Mouse (Mus musculus) intestine, embryonic 14.5 days (tissue): ENCODE results near the gene Jph2. TPM values are rescaled to one million over a fixed set of nuclear protein-coding genes. Genes with fewer than 3 reads are reported as not detected.
A peak's percentile ranks its signal among the peaks of the same experiment; 100 is the strongest.

Experiments used
- ATAC-seq: fragments of 200-750 bp; cut with Nextera tagmentation; replicated peaks from 2 replicates; pipeline ENCODE4 v1.8.0; 2017; ENCODE audit warnings: low read depth, moderate number of reproducible peaks, moderate TSS enrichment, moderate library complexity; ENCODE audit not compliant: low FRiP score, low TSS enrichment
- DNase-seq: peaks from one replicate; pipeline ENCODE4 v3.0.0-alpha.2; 2018; ENCODE audit warnings: low spot score
- H3K27ac ChIP-seq: fragments of 300-500 bp; sonication (generic); 2 replicates; pipeline ENCODE4 v1.5.1; 2014; ENCODE audit warnings: low read depth, mild to moderate bottlenecking, control low read depth
- H3K27me3 ChIP-seq: fragments of 300-500 bp; sonication (generic); replicated peaks from 2 replicates; pipeline ENCODE4 v1.6.1; 2014; ENCODE audit warnings: low read length, control low read depth; ENCODE audit not compliant: control insufficient read depth, insufficient read depth
- H3K36me3 ChIP-seq: fragments of 300-500 bp; sonication (generic); 2 replicates; pipeline ENCODE4 v1.6.1; 2014; ENCODE audit warnings: low read length, control low read depth; ENCODE audit not compliant: control insufficient read depth, insufficient read depth
- H3K4me1 ChIP-seq: fragments of 300-500 bp; sonication (generic); replicated peaks from 2 replicates; pipeline ENCODE4 v1.6.1; 2014; ENCODE audit warnings: low read length, control low read depth, mixed read lengths; ENCODE audit not compliant: control insufficient read depth, insufficient read depth
- H3K4me2 ChIP-seq: fragments of 300-500 bp; sonication (generic); 2 replicates; pipeline ENCODE4 v1.6.1; 2014; ENCODE audit warnings: low read length
- H3K4me3 ChIP-seq: fragments of 300-500 bp; sonication (generic); 2 replicates; pipeline ENCODE4 v1.5.1; 2014; ENCODE audit warnings: low read depth, low read length, control low read depth, mixed read lengths
- H3K9ac ChIP-seq: fragments of 300-500 bp; sonication (generic); 2 replicates; pipeline ENCODE4 v1.6.1; 2014; ENCODE audit warnings: mild to moderate bottlenecking, low read length
- H3K9me3 ChIP-seq: fragments of 300-500 bp; sonication (generic); 2 replicates; pipeline ENCODE4 v1.6.1; 2016; ENCODE audit warnings: low read length, control low read depth; ENCODE audit not compliant: control insufficient read depth
- WGBS: fragments of 180-500 bp; shearing (Covaris S2); extraction: QIAGEN DNeasy Blood & Tissue Kit; methylation state at CpG from one replicate; pipeline ENCODE4 v1.1.7; 2014; 5-methylcytosine and 5-hydroxymethylcytosine counted together
- polyA plus RNA-seq: library from polyadenylated mRNA; unstranded; fragments of >200 nt; fragmentation: Nextera tagmentation; extraction: Ambion mirVana; gene quantifications from 2 replicates; pipeline ENCODE4 v1.2.1, GENCODE M21; 2014

Jph2 gene
- 5.6 and 5.9 TPM in 2 replicates for polyA plus RNA-seq

DNA sequence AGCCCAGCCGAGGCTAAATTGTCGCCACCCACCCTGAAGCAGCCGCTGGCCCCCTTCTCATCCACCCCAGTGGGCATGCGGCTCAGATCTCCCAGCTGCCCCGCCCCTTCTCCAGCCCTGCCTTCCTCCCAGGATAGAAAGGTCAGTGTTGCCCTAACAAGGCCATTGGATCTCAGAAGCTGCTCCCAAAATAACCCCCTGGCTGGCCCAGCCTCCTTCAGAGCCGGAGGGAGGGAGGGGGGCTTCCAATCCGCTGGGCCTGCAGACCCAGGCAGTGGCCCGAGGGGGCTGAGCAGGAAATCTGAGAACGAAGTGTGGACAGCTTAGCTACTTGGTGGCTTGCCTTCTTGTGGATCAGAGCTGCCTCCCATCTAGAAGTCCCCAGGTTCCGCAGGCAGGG is at the start of gene Jph2:
Gene Jph2 (minus strand): TSS at position 89 of the 400 bp plus-strand sequence.
- H3K36me3 ChIP-seq, result no peaks in the 10 kb centered on the region
- DNase-seq (peak; percentile 68), ATAC-seq (peak; percentile 64)
- H3K9me3 ChIP-seq, result no peaks in the 10 kb centered on the region
- peak within 1 kb of the TSS; percentile 48 for H3K4me2 ChIP-seq
- H3K9ac ChIP-seq, result peak within 1 kb of the TSS; percentile 52
- H3K4me3 ChIP-seq, result peak within 1 kb of the TSS; percentile 32
- peak within 1 kb of the TSS; percentile 78 for H3K27ac ChIP-seq
- WGBS, result 11% methylated on average over 10 of the region's 10 CpGs
- no peaks in the 10 kb centered on the region for H3K27me3 ChIP-seq
- H3K4me1 ChIP-seq, result peaks cover 10% of the 10 kb centered on the region

DNA sequence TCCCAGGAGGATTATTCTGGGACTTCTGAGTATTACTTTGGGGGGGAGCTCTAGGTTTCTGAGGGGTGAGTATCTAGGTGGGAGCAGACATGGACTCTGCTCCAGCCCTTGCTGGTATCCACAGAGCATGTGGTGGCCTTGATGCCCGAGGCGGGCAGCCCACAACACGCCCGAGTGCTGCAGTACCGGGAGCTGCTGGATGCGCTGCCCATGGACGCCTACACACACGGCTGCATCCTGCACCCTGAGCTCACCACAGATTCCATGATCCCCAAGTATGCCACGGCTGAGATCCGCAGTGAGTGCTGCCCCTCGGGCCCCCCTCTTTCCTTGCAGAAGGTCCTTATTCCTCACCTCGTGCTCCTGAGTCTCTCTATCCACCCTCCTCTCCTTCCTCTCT is 49.6 kb upstream of the Jph2 start:
- Histone ChIP-seq H3K4me2 (no peak overlapping the region), H3K9ac (no peak overlapping the region), H3K27ac (no peak overlapping the region), H3K9me3 (no peaks in the 10 kb centered on the region), H3K36me3 (no peaks in the 10 kb centered on the region), H3K4me1 (no peaks in the 10 kb centered on the region), H3K4me3 (no peak overlapping the region), H3K27me3 (no peaks in the 10 kb centered on the region)
- DNase-seq (no peak), ATAC-seq (no peak)
- WGBS, result 79% methylated on average over 12 of the region's 12 CpGs

DNA sequence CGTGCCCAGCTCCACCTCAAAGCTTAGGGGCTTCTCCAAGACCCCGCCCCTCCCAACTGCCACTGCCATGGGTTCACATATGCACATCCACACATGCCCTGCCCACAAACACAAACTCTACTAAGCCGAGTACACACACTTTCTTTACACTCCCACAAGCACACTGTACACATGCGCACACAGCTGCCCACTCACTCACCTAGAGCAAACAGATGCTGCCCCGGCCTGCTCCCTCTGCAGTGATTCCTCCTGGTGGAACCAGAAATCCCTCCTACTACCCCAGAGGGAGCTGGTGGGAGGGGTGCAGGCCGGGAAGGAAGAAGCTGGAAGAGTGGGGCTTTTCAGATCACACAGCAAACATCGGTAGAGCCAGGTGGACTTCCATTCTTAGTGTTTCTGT is 46.2 kb upstream of the Jph2 start:
- Histone ChIP-seq H3K4me3 (no peak overlapping the region), H3K27ac (no peak overlapping the region), H3K4me1 (no peaks in the 10 kb centered on the region), H3K27me3 (peaks cover 9% of the 10 kb centered on the region), H3K4me2 (no peak overlapping the region), H3K36me3 (no peaks in the 10 kb centered on the region), H3K9ac (no peak overlapping the region), H3K9me3 (no peaks in the 10 kb centered on the region)
- no peak for DNase-seq
- WGBS, result 49% methylated on average over 7 of the region's 7 CpGs
- ATAC-seq, result no peak

DNA sequence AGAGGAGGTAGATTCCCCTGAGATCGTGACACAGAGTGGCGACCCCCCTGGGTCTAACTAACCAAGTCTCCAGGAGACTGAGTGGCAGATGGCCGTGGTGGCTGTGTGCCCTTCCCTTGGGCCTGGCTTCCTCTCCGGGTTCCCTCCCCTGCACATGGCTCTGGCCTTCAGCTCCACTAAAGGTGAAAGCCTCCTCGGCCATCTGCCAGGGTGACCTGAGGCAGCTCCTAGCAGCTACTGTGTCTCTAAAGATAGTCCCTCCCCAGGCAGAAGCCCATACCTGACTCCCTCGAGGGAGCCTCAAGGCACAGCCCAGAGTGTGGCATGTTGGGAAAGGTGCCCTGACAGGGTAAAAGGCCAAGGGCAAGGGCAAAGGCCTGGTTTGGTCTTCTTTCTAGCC is 45.8 kb upstream of the Jph2 start:
- Histone ChIP-seq H3K9ac (no peak overlapping the region), H3K36me3 (no peaks in the 10 kb centered on the region), H3K27me3 (peaks cover 14% of the 10 kb centered on the region), H3K4me1 (0 out of 2 replicates have a peak, but pooled peaks cover under 1% of the 10 kb centered on the region), H3K4me3 (no peak overlapping the region), H3K27ac (no peak overlapping the region), H3K9me3 (no peaks in the 10 kb centered on the region), H3K4me2 (no peak overlapping the region)
- WGBS, result 66% methylated on average over 6 of the region's 6 CpGs
- no peak for DNase-seq
- ATAC-seq, result no peak

DNA sequence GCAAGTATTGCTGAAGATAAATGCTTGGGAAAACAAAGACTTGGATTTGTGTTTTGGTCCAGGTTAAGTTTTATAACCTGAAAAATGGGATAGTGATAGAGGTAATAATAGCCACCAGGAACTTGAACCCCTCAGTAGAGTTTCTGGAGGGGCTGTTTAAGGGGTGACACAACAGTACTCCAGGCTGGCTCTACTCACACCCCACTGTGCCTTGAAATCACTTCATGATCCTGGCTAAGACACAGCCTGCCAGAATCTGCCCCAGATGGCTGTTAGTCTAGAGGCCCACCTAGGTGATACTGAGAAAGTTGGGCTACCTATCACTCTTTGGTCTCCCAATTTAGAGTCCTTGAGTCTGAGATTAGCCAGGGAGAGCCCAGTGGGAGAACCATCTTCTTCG is 41.7 kb upstream of the Jph2 start:
- Histone ChIP-seq H3K27me3 (peaks cover 22% of the 10 kb centered on the region), H3K9ac (no peak overlapping the region), H3K4me3 (peak overlapping the region; percentile 34; the same call in 1 of the 2 replicates), H3K9me3 (no peaks in the 10 kb centered on the region), H3K4me2 (peak overlapping the region; percentile 54; the same call in 1 of the 2 replicates), H3K27ac (no peak overlapping the region), H3K36me3 (no peaks in the 10 kb centered on the region), H3K4me1 (0 out of 2 replicates have a peak, but pooled peaks cover 5% of the 10 kb centered on the region)
- no peak for DNase-seq
- no peak for ATAC-seq
- WGBS, result 70% methylated on average over 1 of the region's 1 CpGs

DNA sequence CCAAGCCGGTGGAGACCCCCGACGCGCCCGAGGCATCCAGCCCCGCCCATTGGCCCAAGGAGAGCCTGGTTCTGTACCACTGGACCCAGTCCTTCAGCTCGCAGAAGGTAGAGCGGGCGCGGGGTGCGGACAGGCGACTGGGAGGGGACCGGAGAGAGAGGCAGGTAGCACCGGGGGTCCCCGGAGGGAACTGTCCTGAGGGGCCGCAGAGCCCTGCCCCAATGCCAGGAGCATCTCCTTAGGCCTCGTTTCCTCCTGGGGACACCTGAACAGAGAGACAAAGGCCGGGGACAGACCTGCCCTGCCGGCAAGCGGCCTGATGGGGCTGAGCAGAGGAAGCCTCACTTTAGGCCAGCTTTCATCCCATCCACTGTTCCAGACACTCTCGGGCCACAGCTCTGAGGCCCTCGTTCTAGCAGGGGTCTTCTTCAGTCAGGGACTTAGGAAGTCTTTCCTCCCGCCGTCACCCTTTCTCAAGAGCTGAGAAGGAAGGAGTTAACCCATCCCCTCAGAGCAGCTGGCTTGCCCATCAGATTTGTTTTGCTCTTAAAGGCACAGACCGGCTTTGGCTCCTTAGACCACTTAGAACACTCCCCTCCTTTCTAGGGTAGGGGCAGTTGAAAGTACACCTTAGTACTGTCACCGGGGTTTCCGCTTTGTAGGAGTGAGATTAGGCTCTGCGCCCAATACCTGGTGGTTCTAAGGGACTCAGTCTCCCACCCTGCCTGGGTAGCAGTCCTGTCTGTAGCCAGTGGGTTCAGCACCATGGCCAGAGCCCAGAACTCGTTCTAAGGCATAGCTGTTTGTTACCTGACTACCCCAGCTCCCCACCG is 41.0 kb upstream of the Jph2 start:
- Histone ChIP-seq H3K27ac (no peak overlapping the region; the same call in 1 of the 2 replicates), H3K4me3 (peak overlapping the region; percentile 34), H3K36me3 (no peaks in the 10 kb centered on the region), H3K4me2 (peak overlapping the region; percentile 54), H3K4me1 (0 out of 2 replicates have a peak, but pooled peaks cover 5% of the 10 kb centered on the region), H3K9ac (peak overlapping the region; percentile 23), H3K9me3 (no peaks in the 10 kb centered on the region), H3K27me3 (peaks cover 22% of the 10 kb centered on the region)
- WGBS, result 2% methylated on average over 29 of the region's 30 CpGs
- DNase-seq (peak; percentile 86), ATAC-seq (no peak)

DNA sequence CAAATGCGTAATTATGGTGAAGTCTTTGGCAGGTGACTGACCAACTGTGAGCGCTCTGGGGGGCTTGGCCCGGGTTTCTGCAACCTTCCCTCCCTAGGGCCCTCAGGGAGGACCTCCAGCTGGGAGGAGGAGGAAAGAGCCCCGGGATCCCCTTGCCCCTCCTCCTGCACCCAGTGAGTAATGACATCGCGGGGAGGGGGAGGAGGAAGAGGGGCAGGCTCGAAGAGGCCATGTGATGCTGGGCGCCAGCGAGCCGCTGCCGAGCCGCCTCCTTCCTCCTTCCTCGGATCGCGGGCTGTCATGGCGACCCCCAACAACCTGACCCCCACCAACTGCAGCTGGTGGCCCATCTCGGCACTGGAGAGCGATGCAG is 40.4 kb upstream of the Jph2 start, which contains the start of gene Gdap1l1:
Gene Gdap1l1 (plus strand): TSS at position 231 of the 373 bp plus-strand sequence.
- DNase-seq, result no peak
- ATAC-seq, result 0 out of 2 replicates have a peak, but pooled peaks have one; percentile 23
- peak within 1 kb of the TSS; percentile 34 for H3K4me3 ChIP-seq
- 1% methylated on average over 14 of the region's 18 CpGs for WGBS
- H3K4me1 ChIP-seq, result 0 out of 2 replicates have a peak, but pooled peaks cover 5% of the 10 kb centered on the region
- H3K27ac ChIP-seq, result no peak within 1 kb of the TSS; the same call in 1 of the 2 replicates
- H3K36me3 ChIP-seq, result no peaks in the 10 kb centered on the region
- peak within 1 kb of the TSS; percentile 54 for H3K4me2 ChIP-seq
- H3K9ac ChIP-seq, result peak within 1 kb of the TSS; percentile 23
- no peaks in the 10 kb centered on the region for H3K9me3 ChIP-seq
- H3K27me3 ChIP-seq, result peaks cover 22% of the 10 kb centered on the region

DNA sequence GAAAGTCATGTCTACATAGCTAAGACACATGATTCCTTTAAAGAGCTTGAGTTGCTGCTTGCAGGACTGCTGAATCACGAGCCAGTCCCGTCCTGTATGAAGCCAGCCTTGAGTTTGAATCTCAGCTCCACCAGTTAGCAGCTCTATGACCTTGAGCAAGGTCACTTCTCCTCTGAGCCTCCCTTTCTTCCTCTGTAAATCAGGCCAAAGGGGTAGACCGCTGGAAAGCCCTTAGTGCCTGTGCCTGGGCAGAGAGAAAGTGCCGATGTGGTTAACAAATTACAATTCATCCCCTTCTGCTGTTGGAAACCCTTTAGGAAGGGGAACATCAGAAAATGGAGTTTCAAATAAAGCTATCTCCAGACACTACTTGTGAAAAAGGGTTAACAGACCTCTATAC is 40.0 kb upstream of the Jph2 start:
- no peak overlapping the region for H3K4me2 ChIP-seq
- H3K4me3 ChIP-seq, result no peak overlapping the region

More for the DNA sequence above, 40.0 kb upstream of the Jph2 start:
- Histone ChIP-seq H3K27me3 (peaks cover 22% of the 10 kb centered on the region), H3K9me3 (no peaks in the 10 kb centered on the region), H3K9ac (no peak overlapping the region), H3K36me3 (no peaks in the 10 kb centered on the region), H3K27ac (no peak overlapping the region), H3K4me1 (0 out of 2 replicates have a peak, but pooled peaks cover 5% of the 10 kb centered on the region)
- no peak for ATAC-seq
- DNase-seq, result no peak
- 43% methylated on average over 4 of the region's 4 CpGs for WGBS
